Mouse (Mus musculus) stomach, postnatal 0 days (tissue): ENCODE measurements at regions not wholly inside any gene's neighbourhood (a gene's known extent, or its start where the extent isn't known, plus 50 kb on each side); places are given as distances from the start of the nearest gene placed in this dataset.

ENCODE experiments used
- CTCF ChIP-seq: IDR thresholded peaks from 2 replicates; pipeline ENCODE4 v1.5.1; 2016; ENCODE audit warnings: antibody characterized with exemption, low read depth, mild to moderate bottlenecking, moderate library complexity
- EP300 ChIP-seq: optimal IDR thresholded peaks from 2 replicates; pipeline ENCODE3; 2016; ENCODE audit warnings: antibody characterized with exemption

GRCm38 (mm10) chr14:98647614-98648013 lies 346.5 kb downstream of the Rpl36a-ps1 start:
- TF ChIP-seq CTCF (no peak), EP300 (no peak)
